Mouse (Mus musculus): ENCODE measurements around the gene Capza1. TPM values are rescaled to one million over a fixed set of nuclear protein-coding genes. Genes with fewer than 3 reads are reported as not detected.

Capza1 gene
- polyA plus RNA-seq, 1 experiment from 2014 or later: 185 TPM

DNA sequence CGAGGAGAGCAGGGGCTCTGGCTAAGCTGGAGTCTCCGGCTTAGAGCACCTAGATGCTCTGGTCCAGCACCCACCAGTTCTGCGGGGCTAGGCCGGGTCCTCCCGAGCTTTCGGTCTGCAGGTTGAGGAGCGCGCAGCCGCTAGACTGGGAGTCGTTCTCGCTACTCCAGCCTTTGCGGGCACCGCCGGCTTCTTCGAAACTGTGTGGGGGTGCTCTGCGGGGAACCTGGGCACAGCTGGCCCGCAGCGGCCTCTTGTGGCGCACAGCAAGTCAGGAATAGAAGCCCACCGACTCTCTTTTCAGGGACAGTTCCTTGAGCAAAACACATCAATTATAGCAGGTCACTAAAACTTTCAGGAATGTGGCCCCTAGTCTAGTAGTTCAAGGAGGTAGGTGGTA lies 87.0 kb downstream of the Capza1 start:
- H3K27me3 ChIP-seq (ENCODE audit: control insufficient read depth, insufficient read depth, low read length): peaks cover 18% of the 10 kb centered on the region
- under 1% methylated on average over 20 of the region's 20 CpGs for WGBS
- peaks cover 9 to 12% of the 10 kb centered on the region in 2 experiments for H3K4me1 ChIP-seq (ENCODE audit: control insufficient read depth in 2 of 2, insufficient read depth in 2 of 2, low read length in 2 of 2)
- peak overlapping the region; percentile 83 for H3K4me2 ChIP-seq (ENCODE audit: low read length)
- H3K9ac ChIP-seq (ENCODE audit: low read length): peak overlapping the region; percentile 68
- H3K27ac ChIP-seq (replicated peaks in 1 of 2; ENCODE audit: control insufficient read depth in 1 of 2, insufficient read depth in 1 of 2, low read depth in 2 of 2, low read length in 2 of 2): no peak overlapping the region
- H3K4me3 ChIP-seq (ENCODE audit: control insufficient read depth in 1 of 2, insufficient read depth in 1 of 2, low read depth in 1 of 2, low read length in 2 of 2): peak overlapping the region; percentile 42 to 46
- no peaks in the 10 kb centered on the region for H3K36me3 ChIP-seq (ENCODE audit: control insufficient read depth, insufficient read depth, low read length)
- H3K9me3 ChIP-seq (ENCODE audit: control insufficient read depth, low read length): no peaks in the 10 kb centered on the region
- no peak for ATAC-seq (ENCODE audit: insufficient number of reproducible peaks, insufficient read depth, low FRiP score, low read depth)

DNA sequence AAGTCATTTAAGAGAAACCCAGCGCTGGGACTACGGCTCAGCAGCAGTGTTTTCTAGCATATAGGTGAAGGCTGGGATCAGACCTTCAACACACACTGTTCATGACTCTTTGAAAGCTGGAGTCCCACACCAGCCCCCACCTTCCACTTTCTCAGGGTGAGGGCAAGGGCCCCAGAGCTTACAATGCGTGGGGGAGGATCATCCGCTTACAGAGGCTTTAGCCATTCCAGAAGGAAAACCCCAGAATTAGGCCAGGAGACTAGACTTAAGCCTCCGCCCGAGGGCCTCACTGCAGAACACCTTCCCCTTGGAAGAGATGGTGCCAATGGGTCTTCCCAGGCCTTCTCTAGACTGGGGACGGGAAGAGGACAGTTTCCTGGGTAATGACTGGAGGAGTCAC lies 91.0 kb downstream of the Capza1 start:
- Histone ChIP-seq H3K4me3 (ENCODE audit: control insufficient read depth in 1 of 2, insufficient read depth in 1 of 2, low read depth in 1 of 2, low read length in 2 of 2) (no peak overlapping the region), H3K36me3 (ENCODE audit: control insufficient read depth, insufficient read depth, low read length) (no peaks in the 10 kb centered on the region), H3K4me1 (ENCODE audit: control insufficient read depth in 2 of 2, insufficient read depth in 2 of 2, low read length in 2 of 2) (peaks cover 4% of the 10 kb centered on the region in 2 experiments; a peak in 2 of 4 replicates), H3K27me3 (ENCODE audit: control insufficient read depth, insufficient read depth, low read length) (peaks cover 16% of the 10 kb centered on the region), H3K27ac (replicated peaks in 1 of 2; ENCODE audit: control insufficient read depth in 1 of 2, insufficient read depth in 1 of 2, low read depth in 2 of 2, low read length in 2 of 2) (no peak overlapping the region), H3K4me2 (ENCODE audit: low read length) (no peak overlapping the region), H3K9me3 (ENCODE audit: control insufficient read depth, low read length) (no peaks in the 10 kb centered on the region), H3K9ac (ENCODE audit: low read length) (no peak overlapping the region)
- ATAC-seq (ENCODE audit: insufficient number of reproducible peaks, insufficient read depth, low FRiP score, low read depth): no peak
- 81% methylated on average over 7 of the region's 7 CpGs for WGBS

Other genes with a start within 250 kb of the Capza1 start
- 82.5 and 89.5 TPM in 2 replicates for gene Slc16a1, start 225.8 kb downstream of the Capza1 start, polyA plus RNA-seq (2014; fragmentation: Nextera tagmentation; extraction: Ambion mirVana)
- 33.0 and 33.2 TPM in 2 replicates for gene Ppm1j, start 83.4 kb downstream of the Capza1 start, polyA plus RNA-seq (2014; fragmentation: Nextera tagmentation; extraction: Ambion mirVana)
- gene Fam19a3, start 82.7 kb downstream of the Capza1 start, polyA plus RNA-seq (2014; fragmentation: Nextera tagmentation; extraction: Ambion mirVana): 1.0 and 1.9 TPM in 2 replicates
- 178 and 202 TPM in 2 replicates for gene Rhoc, start 76.1 kb downstream of the Capza1 start, polyA plus RNA-seq (2014; fragmentation: Nextera tagmentation; extraction: Ambion mirVana)
- 20.9 and 22.1 TPM in 2 replicates for gene Mov10, start 45.9 kb downstream of the Capza1 start, polyA plus RNA-seq (2014; fragmentation: Nextera tagmentation; extraction: Ambion mirVana)
- gene St7l, start 500 bp downstream of the Capza1 start, polyA plus RNA-seq (2014; fragmentation: Nextera tagmentation; extraction: Ambion mirVana): 24.1 and 28.6 TPM in 2 replicates
- gene Wnt2b, start 97.4 kb upstream of the Capza1 start, polyA plus RNA-seq (2014; fragmentation: Nextera tagmentation; extraction: Ambion mirVana): 0.85 and 1.3 TPM in 2 replicates
- gene Cttnbp2nl, start 188.6 kb upstream of the Capza1 start, polyA plus RNA-seq (2014; fragmentation: Nextera tagmentation; extraction: Ambion mirVana): 22.8 and 24.0 TPM in 2 replicates
- not detected in 2 replicates for gene 4930564D02Rik, start 202.3 kb upstream of the Capza1 start, polyA plus RNA-seq (2014; fragmentation: Nextera tagmentation; extraction: Ambion mirVana)

Data from heart, embryonic 14.5 days (tissue).